Mouse (Mus musculus): ENCODE results near the gene Pxn. TPM values are rescaled to one million over a fixed set of nuclear protein-coding genes. Genes with fewer than 3 reads are reported as not detected.

The Pxn gene
- polyA plus RNA-seq, 1 experiment from 2014 or later, result 27.9 TPM

- no peaks in the 10 kb centered on the region for H3K9me3 ChIP-seq (replicated peaks)
- WGBS, result 85% methylated on average over 5 of the region's 5 CpGs
- DNase-seq (ENCODE audit: low spot score), result no peak
- H3K27ac ChIP-seq (replicated peaks), result no peak overlapping the region
- peaks cover 62% of the 10 kb centered on the region for H3K4me1 ChIP-seq
- H3K4me3 ChIP-seq, result no peak overlapping the region
- H3K27me3 ChIP-seq (ENCODE audit: low read depth, poor library complexity, severe bottlenecking), result no peaks in the 10 kb centered on the region
- 0 out of 2 replicates have a peak, but pooled peaks cover 3% of the 10 kb centered on the region for H3K36me3 ChIP-seq
These were observed 21.7 kb downstream of the Pxn start for GRCm38 (mm10) chr5:115528128-115528527.

GRCm38 (mm10) chr5:115529364-115529741, 22.9 kb downstream of the Pxn start:
- Histone ChIP-seq H3K27ac (replicated peaks) (0 out of 2 replicates have a peak overlapping the region, but pooled peaks have one; percentile 55), H3K4me1 (peaks cover 61% of the 10 kb centered on the region), H3K36me3 (0 out of 2 replicates have a peak, but pooled peaks cover 5% of the 10 kb centered on the region), H3K27me3 (ENCODE audit: low read depth, poor library complexity, severe bottlenecking) (peaks cover 5% of the 10 kb centered on the region), H3K9me3 (replicated peaks) (no peaks in the 10 kb centered on the region), H3K4me3 (no peak overlapping the region)
- DNase-seq (ENCODE audit: low spot score), result no peak
- 74% methylated on average over 8 of the region's 8 CpGs for WGBS

- Histone ChIP-seq H3K9me3 (replicated peaks) (no peaks in the 10 kb centered on the region), H3K4me1 (peaks cover 61% of the 10 kb centered on the region), H3K4me3 (no peak overlapping the region), H3K36me3 (0 out of 2 replicates have a peak, but pooled peaks cover 5% of the 10 kb centered on the region), H3K27ac (replicated peaks) (peak overlapping the region; percentile 55; the same call in 1 of the 2 replicates), H3K27me3 (ENCODE audit: low read depth, poor library complexity, severe bottlenecking) (peaks cover 5% of the 10 kb centered on the region)
- no peak for DNase-seq (ENCODE audit: low spot score)
- WGBS, result 75% methylated on average over 7 of the region's 7 CpGs
These were observed 23.4 kb downstream of the Pxn start for GRCm38 (mm10) chr5:115529742-115530446.

GRCm38 (mm10) chr5:115530447-115530809, 24.0 kb downstream of the Pxn start:
- WGBS, result 84% methylated on average over 8 of the region's 8 CpGs
- H3K27ac ChIP-seq (replicated peaks), result 0 out of 2 replicates have a peak overlapping the region, but pooled peaks have one; percentile 55

GRCm38 (mm10) chr5:115531671-115532270, 25.3 kb downstream of the Pxn start:
- Histone ChIP-seq H3K4me1 (peaks cover 60% of the 10 kb centered on the region), H3K4me3 (no peak overlapping the region), H3K36me3 (0 out of 2 replicates have a peak, but pooled peaks cover 5% of the 10 kb centered on the region), H3K9me3 (replicated peaks) (no peaks in the 10 kb centered on the region), H3K27me3 (ENCODE audit: low read depth, poor library complexity, severe bottlenecking) (peaks cover 5% of the 10 kb centered on the region), H3K27ac (replicated peaks) (peak overlapping the region; percentile 53)
- WGBS, result 59% methylated on average over 18 of the region's 18 CpGs
- DNase-seq (ENCODE audit: low spot score), result no peak

More at GRCm38 (mm10) chr5:115530447-115530809, 24.0 kb downstream of the Pxn start:
- Histone ChIP-seq H3K27me3 (ENCODE audit: low read depth, poor library complexity, severe bottlenecking) (peaks cover 5% of the 10 kb centered on the region), H3K9me3 (replicated peaks) (no peaks in the 10 kb centered on the region), H3K4me3 (no peak overlapping the region), H3K36me3 (0 out of 2 replicates have a peak, but pooled peaks cover 5% of the 10 kb centered on the region), H3K4me1 (peaks cover 61% of the 10 kb centered on the region)
- no peak for DNase-seq (ENCODE audit: low spot score)

- H3K4me3 ChIP-seq, result peak overlapping the region; percentile 12; the same call in 1 of the 2 replicates
- 0 out of 2 replicates have a peak overlapping the region, but pooled peaks have one; percentile 35 for H3K27ac ChIP-seq (replicated peaks)
These were observed 27.8 kb downstream of the Pxn start for GRCm38 (mm10) chr5:115534290-115534731.

GRCm38 (mm10) chr5:115534856-115535255, 28.4 kb downstream of the Pxn start:
- WGBS, result 64% methylated on average over 8 of the region's 8 CpGs
- peak overlapping the region; percentile 12; the same call in 1 of the 2 replicates for H3K4me3 ChIP-seq
- peaks cover 66% of the 10 kb centered on the region for H3K4me1 ChIP-seq
- H3K9me3 ChIP-seq (replicated peaks), result no peaks in the 10 kb centered on the region
- no peak for DNase-seq (ENCODE audit: low spot score)
- H3K36me3 ChIP-seq, result 0 out of 2 replicates have a peak, but pooled peaks cover 5% of the 10 kb centered on the region
- H3K27me3 ChIP-seq (ENCODE audit: low read depth, poor library complexity, severe bottlenecking), result peaks cover 5% of the 10 kb centered on the region
- H3K27ac ChIP-seq (replicated peaks), result 0 out of 2 replicates have a peak overlapping the region, but pooled peaks have one; percentile 35

More at GRCm38 (mm10) chr5:115534290-115534731, 27.8 kb downstream of the Pxn start:
- Histone ChIP-seq H3K27me3 (ENCODE audit: low read depth, poor library complexity, severe bottlenecking) (peaks cover 5% of the 10 kb centered on the region), H3K9me3 (replicated peaks) (no peaks in the 10 kb centered on the region), H3K4me1 (peaks cover 71% of the 10 kb centered on the region), H3K36me3 (0 out of 2 replicates have a peak, but pooled peaks cover 5% of the 10 kb centered on the region)
- no peak for DNase-seq (ENCODE audit: low spot score)
- 15% methylated on average over 16 of the region's 16 CpGs for WGBS

GRCm38 (mm10) chr5:115535635-115536034, 29.2 kb downstream of the Pxn start:
- DNase-seq (ENCODE audit: low spot score), result no peak
- H3K4me3 ChIP-seq, result no peak overlapping the region
- H3K36me3 ChIP-seq, result 0 out of 2 replicates have a peak, but pooled peaks cover 5% of the 10 kb centered on the region

GRCm38 (mm10) chr5:115538017-115538692, 31.7 kb downstream of the Pxn start:
- no peaks in the 10 kb centered on the region for H3K9me3 ChIP-seq (replicated peaks)
- DNase-seq (ENCODE audit: low spot score), result no peak
- H3K27me3 ChIP-seq (ENCODE audit: low read depth, poor library complexity, severe bottlenecking), result peaks cover 5% of the 10 kb centered on the region
- peak overlapping the region; percentile 19; the same call in 1 of the 2 replicates for H3K4me3 ChIP-seq
- WGBS, result 75% methylated on average over 13 of the region's 13 CpGs
- H3K36me3 ChIP-seq, result 0 out of 2 replicates have a peak, but pooled peaks cover 2% of the 10 kb centered on the region
- peaks cover 49% of the 10 kb centered on the region for H3K4me1 ChIP-seq
- H3K27ac ChIP-seq (replicated peaks), result peak overlapping the region; percentile 34

More at GRCm38 (mm10) chr5:115535635-115536034, 29.2 kb downstream of the Pxn start:
- Histone ChIP-seq H3K4me1 (peaks cover 58% of the 10 kb centered on the region), H3K9me3 (replicated peaks) (no peaks in the 10 kb centered on the region), H3K27me3 (ENCODE audit: low read depth, poor library complexity, severe bottlenecking) (peaks cover 5% of the 10 kb centered on the region), H3K27ac (replicated peaks) (no peak overlapping the region)
- WGBS, result 31% methylated on average over 7 of the region's 7 CpGs

GRCm38 (mm10) chr5:115538693-115539043, 32.2 kb downstream of the Pxn start:
- H3K4me1 ChIP-seq, result peaks cover 50% of the 10 kb centered on the region
- peak overlapping the region; percentile 19; the same call in 1 of the 2 replicates for H3K4me3 ChIP-seq
- 2% methylated on average over 12 of the region's 12 CpGs for WGBS
- peaks cover under 1% of the 10 kb centered on the region for H3K27me3 ChIP-seq (ENCODE audit: low read depth, poor library complexity, severe bottlenecking)
- peak; percentile 90 for DNase-seq (ENCODE audit: low spot score)
- H3K9me3 ChIP-seq (replicated peaks), result no peaks in the 10 kb centered on the region
- no peaks in the 10 kb centered on the region for H3K36me3 ChIP-seq
- H3K27ac ChIP-seq (replicated peaks), result peak overlapping the region; percentile 34; the same call in 1 of the 2 replicates

- H3K9me3 ChIP-seq (replicated peaks), result no peaks in the 10 kb centered on the region
- H3K4me1 ChIP-seq, result peaks cover 68% of the 10 kb centered on the region
- peaks cover 31% of the 10 kb centered on the region for H3K36me3 ChIP-seq
- 73% methylated on average over 19 of the region's 19 CpGs for WGBS
- H3K27me3 ChIP-seq (ENCODE audit: low read depth, poor library complexity, severe bottlenecking), result no peaks in the 10 kb centered on the region
- DNase-seq (ENCODE audit: low spot score), result no peak
- H3K27ac ChIP-seq (replicated peaks), result peak overlapping the region; percentile 72; the same call in 1 of the 2 replicates
- no peak overlapping the region for H3K4me3 ChIP-seq
These were observed 36.3 kb downstream of the Pxn start for GRCm38 (mm10) chr5:115542635-115543384.

Data from midbrain, embryonic 10.5 days (tissue).